Mouse (Mus musculus): ENCODE results near the gene Usp37. TPM values are rescaled to one million over a fixed set of nuclear protein-coding genes. Genes with fewer than 3 reads are reported as not detected.
A peak's percentile ranks its signal among the peaks of the same experiment; 100 is the strongest.

The Usp37 gene
- total and polyA plus RNA-seq, 2 experiments from 2014 or later, result 8.3 to 9.0 TPM

GRCm38 (mm10) chr1:74418747-74419439, 125.2 kb downstream of the Usp37 start:
- Histone ChIP-seq H3K27me3 (ENCODE audit: control insufficient read depth, insufficient read depth, low read length) (no peaks in the 10 kb centered on the region), H3K36me3 (replicated peaks; ENCODE audit: control insufficient read depth, insufficient read depth, low read length) (no peaks in the 10 kb centered on the region), H3K9ac (replicated peaks; ENCODE audit: low read depth, low read length) (no peak overlapping the region), H3K4me3 (ENCODE audit: low read depth, low read length) (no peak overlapping the region), H3K9me3 (replicated peaks; ENCODE audit: control insufficient read depth, low read length) (no peaks in the 10 kb centered on the region), H3K4me1 (ENCODE audit: control insufficient read depth, insufficient read depth) (peaks cover 7% of the 10 kb centered on the region; the same call in 1 of the 2 replicates), H3K4me2 (ENCODE audit: low read depth, low read length) (no peak overlapping the region), H3K27ac (ENCODE audit: low read depth) (peak overlapping the region; percentile 25)
- no peak for TF ChIP-seq CTCF (IDR thresholded peaks at IDR 0.05; ENCODE audit: low read depth)
- TF ChIP-seq EP300 (IDR thresholded peaks at IDR 0.05; ENCODE audit: low read depth), result no peak
- peak; percentile 25; the same call in 1 of the 2 replicates for ATAC-seq (ENCODE audit: insufficient read depth, low read depth)
- 62% methylated on average over 17 of the region's 17 CpGs for WGBS
- peak; percentile 23 for DNase-seq (ENCODE audit: low spot score)

GRCm38 (mm10) chr1:74415143-74415542, 128.9 kb downstream of the Usp37 start:
- Histone ChIP-seq H3K27ac (ENCODE audit: low read depth) (no peak overlapping the region), H3K9me3 (replicated peaks; ENCODE audit: control insufficient read depth, low read length) (no peaks in the 10 kb centered on the region), H3K4me2 (ENCODE audit: low read depth, low read length) (no peak overlapping the region), H3K4me3 (ENCODE audit: low read depth, low read length) (no peak overlapping the region), H3K4me1 (ENCODE audit: control insufficient read depth, insufficient read depth) (peaks cover 7% of the 10 kb centered on the region; the same call in 1 of the 2 replicates), H3K27me3 (ENCODE audit: control insufficient read depth, insufficient read depth, low read length) (no peaks in the 10 kb centered on the region), H3K36me3 (replicated peaks; ENCODE audit: control insufficient read depth, insufficient read depth, low read length) (no peaks in the 10 kb centered on the region), H3K9ac (replicated peaks; ENCODE audit: low read depth, low read length) (no peak overlapping the region)
- TF ChIP-seq CTCF (IDR thresholded peaks at IDR 0.05; ENCODE audit: low read depth), result no peak
- no peak for TF ChIP-seq EP300 (IDR thresholded peaks at IDR 0.05; ENCODE audit: low read depth)
- DNase-seq (ENCODE audit: low spot score), result no peak
- 37% methylated on average over 4 of the region's 4 CpGs for WGBS
- ATAC-seq (ENCODE audit: insufficient read depth, low read depth), result no peak

- H3K36me3 ChIP-seq (replicated peaks; ENCODE audit: control insufficient read depth, insufficient read depth, low read length), result no peaks in the 10 kb centered on the region
These were observed 131.4 kb downstream of the Usp37 start for GRCm38 (mm10) chr1:74412711-74413110.

GRCm38 (mm10) chr1:74411753-74412325, 132.2 kb downstream of the Usp37 start:
- Histone ChIP-seq H3K4me2 (ENCODE audit: low read depth, low read length) (no peak overlapping the region), H3K27me3 (ENCODE audit: control insufficient read depth, insufficient read depth, low read length) (no peaks in the 10 kb centered on the region), H3K4me3 (ENCODE audit: low read depth, low read length) (no peak overlapping the region), H3K27ac (ENCODE audit: low read depth) (no peak overlapping the region), H3K9ac (replicated peaks; ENCODE audit: low read depth, low read length) (no peak overlapping the region), H3K4me1 (ENCODE audit: control insufficient read depth, insufficient read depth) (no peaks in the 10 kb centered on the region), H3K36me3 (replicated peaks; ENCODE audit: control insufficient read depth, insufficient read depth, low read length) (no peaks in the 10 kb centered on the region), H3K9me3 (replicated peaks; ENCODE audit: control insufficient read depth, low read length) (no peaks in the 10 kb centered on the region)
- TF ChIP-seq EP300 (IDR thresholded peaks at IDR 0.05; ENCODE audit: low read depth), result no peak
- no peak for TF ChIP-seq CTCF (IDR thresholded peaks at IDR 0.05; ENCODE audit: low read depth)
- 61% methylated on average over 2 of the region's 2 CpGs for WGBS
- no peak for DNase-seq (ENCODE audit: low spot score)
- ATAC-seq (ENCODE audit: insufficient read depth, low read depth), result no peak

More at GRCm38 (mm10) chr1:74412711-74413110, 131.4 kb downstream of the Usp37 start:
- WGBS, result 81% methylated on average over 8 of the region's 8 CpGs
- no peak overlapping the region for H3K4me2 ChIP-seq (ENCODE audit: low read depth, low read length)
- no peak for TF ChIP-seq EP300 (IDR thresholded peaks at IDR 0.05; ENCODE audit: low read depth)
- no peak for TF ChIP-seq CTCF (IDR thresholded peaks at IDR 0.05; ENCODE audit: low read depth)
- DNase-seq (ENCODE audit: low spot score) (no peak), ATAC-seq (ENCODE audit: insufficient read depth, low read depth) (no peak)
- no peaks in the 10 kb centered on the region for H3K9me3 ChIP-seq (replicated peaks; ENCODE audit: control insufficient read depth, low read length)
- no peaks in the 10 kb centered on the region for H3K27me3 ChIP-seq (ENCODE audit: control insufficient read depth, insufficient read depth, low read length)
- H3K9ac ChIP-seq (replicated peaks; ENCODE audit: low read depth, low read length), result no peak overlapping the region
- H3K4me3 ChIP-seq (ENCODE audit: low read depth, low read length), result no peak overlapping the region
- no peak overlapping the region for H3K27ac ChIP-seq (ENCODE audit: low read depth)
- H3K4me1 ChIP-seq (ENCODE audit: control insufficient read depth, insufficient read depth), result no peaks in the 10 kb centered on the region

- no peak within 1 kb of the TSS for H3K27ac ChIP-seq (ENCODE audit: low read depth)
- ATAC-seq (ENCODE audit: insufficient read depth, low read depth) (no peak), DNase-seq (ENCODE audit: low spot score) (no peak)
- H3K27me3 ChIP-seq (ENCODE audit: control insufficient read depth, insufficient read depth, low read length), result no peaks in the 10 kb centered on the region
- no peaks in the 10 kb centered on the region for H3K9me3 ChIP-seq (replicated peaks; ENCODE audit: control insufficient read depth, low read length)
- H3K4me1 ChIP-seq (ENCODE audit: control insufficient read depth, insufficient read depth), result no peaks in the 10 kb centered on the region
- no peak within 1 kb of the TSS for H3K4me3 ChIP-seq (ENCODE audit: low read depth, low read length)
- WGBS, result 58% methylated on average over 14 of the region's 15 CpGs
- no peaks in the 10 kb centered on the region for H3K36me3 ChIP-seq (replicated peaks; ENCODE audit: control insufficient read depth, insufficient read depth, low read length)
- no peak for TF ChIP-seq EP300 (IDR thresholded peaks at IDR 0.05; ENCODE audit: low read depth)
- no peak for TF ChIP-seq CTCF (IDR thresholded peaks at IDR 0.05; ENCODE audit: low read depth)
- no peak within 1 kb of the TSS for H3K9ac ChIP-seq (replicated peaks; ENCODE audit: low read depth, low read length)
- H3K4me2 ChIP-seq (ENCODE audit: low read depth, low read length), result no peak within 1 kb of the TSS
These were observed 135.2 kb downstream of the Usp37 start, which contains the start of gene Vil1 for GRCm38 (mm10) chr1:74408589-74409504. Vil1 (plus strand) TSS chr1:74409376.
